Mouse (Mus musculus): Measurements from ENCODE around the gene Brinp1. TPM values are rescaled to one million over a fixed set of nuclear protein-coding genes. Genes with fewer than 3 reads are reported as not detected.

The Brinp1 gene
- total RNA-seq (2021) = under 1 TPM in 1 of 2 experiments, not detected in 1; 0.11 TPM

GRCm38 (mm10) chr4:68954322-68954901 lies at the start of gene Brinp1:
Gene Brinp1 (minus strand): TSS chr4:68954397.
- intact Hi-C loops (cut with DNase I) = no loop called here
- DNase-seq = no peak

GRCm38 (mm10) chr4:68957265-68957664 lies 3.1 kb upstream of the Brinp1 start:
- DNase-seq = no peak
- intact Hi-C loops (cut with DNase I) = no loop called here

- intact Hi-C loops (cut with DNase I) = no loop called here
- peak; percentile 7 to 25 for DNase-seq
Measured at GRCm38 (mm10) chr4:68955621-68956020, 1.4 kb upstream of the Brinp1 start.

- intact Hi-C loops (cut with DNase I) = no loop called here
Measured at GRCm38 (mm10) chr4:68953667-68954321, 403 bp downstream of the Brinp1 start.

GRCm38 (mm10) chr4:68953131-68953551 lies 1.1 kb downstream of the Brinp1 start:
- no peak for DNase-seq
- intact Hi-C loops (cut with DNase I) = no loop called here

More at GRCm38 (mm10) chr4:68953667-68954321, 403 bp downstream of the Brinp1 start:
- DNase-seq = no peak

GRCm38 (mm10) chr4:68950556-68950955 lies 3.6 kb downstream of the Brinp1 start:
- intact Hi-C loops (cut with DNase I) = no loop called here
- DNase-seq = no peak

GRCm38 (mm10) chr4:68942938-68943337 lies 11.3 kb downstream of the Brinp1 start:
- intact Hi-C loops (cut with DNase I) = no loop called here
- DNase-seq = no peak

- intact Hi-C loops (cut with DNase I) = no loop called here
- no peak for DNase-seq
Measured at GRCm38 (mm10) chr4:68930022-68930421, 24.2 kb downstream of the Brinp1 start.

GRCm38 (mm10) chr4:68926091-68926490 lies 28.1 kb downstream of the Brinp1 start:
- no peak for DNase-seq
- intact Hi-C loops (cut with DNase I) = no loop called here

- intact Hi-C loops (cut with DNase I) = no loop called here
- DNase-seq = no peak
Measured at GRCm38 (mm10) chr4:68922944-68923343, 31.3 kb downstream of the Brinp1 start.

- DNase-seq = no peak
- intact Hi-C loops (cut with DNase I) = no loop called here
Measured at GRCm38 (mm10) chr4:68922504-68922903, 31.7 kb downstream of the Brinp1 start.

- intact Hi-C loops (cut with DNase I) = no loop called here
- no peak for DNase-seq
Measured at GRCm38 (mm10) chr4:68920127-68920526, 34.1 kb downstream of the Brinp1 start.

- intact Hi-C loops (cut with DNase I) = no loop called here
- no peak for DNase-seq
Measured at GRCm38 (mm10) chr4:68910942-68911341, 43.3 kb downstream of the Brinp1 start.

- DNase-seq = no peak
- intact Hi-C loops (cut with DNase I) = no loop called here
Measured at GRCm38 (mm10) chr4:68906417-68907210, 47.6 kb downstream of the Brinp1 start.

GRCm38 (mm10) chr4:68890526-68890925 lies 63.7 kb downstream of the Brinp1 start:
- intact Hi-C loops (cut with DNase I) = no loop called here
- no peak for DNase-seq

GRCm38 (mm10) chr4:68886276-68886675 lies 67.9 kb downstream of the Brinp1 start:
- intact Hi-C loops (cut with DNase I) = no loop called here
- DNase-seq = no peak

GRCm38 (mm10) chr4:68872028-68872427 lies 82.2 kb downstream of the Brinp1 start:
- DNase-seq = no peak
- intact Hi-C loops (cut with DNase I) = no loop called here

GRCm38 (mm10) chr4:68865135-68865767 lies 88.9 kb downstream of the Brinp1 start:
- intact Hi-C loops (cut with DNase I) = no loop called here
- no peak for DNase-seq

- intact Hi-C loops (cut with DNase I) = no loop called here
- DNase-seq = no peak
Measured at GRCm38 (mm10) chr4:68864668-68865067, 89.5 kb downstream of the Brinp1 start.

- intact Hi-C loops (cut with DNase I) = no loop called here
Measured at GRCm38 (mm10) chr4:68856868-68857267, 97.3 kb downstream of the Brinp1 start.

GRCm38 (mm10) chr4:68849671-68850070 lies 104.5 kb downstream of the Brinp1 start:
- no peak for DNase-seq
- intact Hi-C loops (cut with DNase I) = no loop called here

More at GRCm38 (mm10) chr4:68856868-68857267, 97.3 kb downstream of the Brinp1 start:
- no peak for DNase-seq

Data from heart, postnatal 36 days (tissue).